Mouse (Mus musculus): Measurements from ENCODE around the gene Mst1r. TPM values are rescaled to one million over a fixed set of nuclear protein-coding genes. Genes with fewer than 3 reads are reported as not detected.
A peak's percentile ranks its signal among the peaks of the same experiment; 100 is the strongest.

The Mst1r gene
- polyA plus RNA-seq, 1 experiment: 4.6 TPM

- H3K27ac ChIP-seq (ENCODE audit: control insufficient read depth, insufficient read depth, low read depth, low read length): peak within 1 kb of the TSS; percentile 77
- H3K4me1 ChIP-seq (ENCODE audit: control insufficient read depth, insufficient read depth, low read length): peaks cover 8% of the 10 kb centered on the region
- TF ChIP-seq POLR2A (IDR thresholded peaks at IDR 0.05; ENCODE audit: control insufficient read depth, low read depth, low read length) (peak; percentile 67), CTCF (IDR thresholded peaks at IDR 0.05; ENCODE audit: control insufficient read depth, insufficient read depth, insufficient replicate concordance, low read depth, low read length) (no peak)
These were observed 18.8 kb upstream of the Mst1r start, which contains the start of gene Mon1a for GRCm38 (mm10) chr9:107887804-107888266. Gene Mon1a, plus strand, starts transcription at chr9:107888151.

GRCm38 (mm10) chr9:107888267-107888850, 18.3 kb upstream of the Mst1r start:
- Histone ChIP-seq H3K36me3 (ENCODE audit: control insufficient read depth, insufficient read depth, low read length) (no peaks in the 10 kb centered on the region), H3K4me3 (ENCODE audit: control insufficient read depth, low read depth, low read length) (peak overlapping the region; percentile 91), H3K27ac (ENCODE audit: control insufficient read depth, insufficient read depth, low read depth, low read length) (peak overlapping the region; percentile 77), H3K27me3 (ENCODE audit: control insufficient read depth, insufficient read depth, low read length) (no peaks in the 10 kb centered on the region), H3K4me1 (ENCODE audit: control insufficient read depth, insufficient read depth, low read length) (peaks cover 8% of the 10 kb centered on the region)
- TF ChIP-seq CTCF (IDR thresholded peaks at IDR 0.05; ENCODE audit: control insufficient read depth, insufficient read depth, insufficient replicate concordance, low read depth, low read length): no peak
- no peak for TF ChIP-seq POLR2A (IDR thresholded peaks at IDR 0.05; ENCODE audit: control insufficient read depth, low read depth, low read length)

More at GRCm38 (mm10) chr9:107887804-107888266, 18.8 kb upstream of the Mst1r start, which contains the start of gene Mon1a:
- Histone ChIP-seq H3K27me3 (ENCODE audit: control insufficient read depth, insufficient read depth, low read length) (no peaks in the 10 kb centered on the region), H3K36me3 (ENCODE audit: control insufficient read depth, insufficient read depth, low read length) (no peaks in the 10 kb centered on the region), H3K4me3 (ENCODE audit: control insufficient read depth, low read depth, low read length) (peak within 1 kb of the TSS; percentile 91)

- no peak overlapping the region for H3K27ac ChIP-seq (ENCODE audit: control insufficient read depth, insufficient read depth, low read depth, low read length)
- TF ChIP-seq POLR2A (IDR thresholded peaks at IDR 0.05; ENCODE audit: control insufficient read depth, low read depth, low read length) (no peak), CTCF (IDR thresholded peaks at IDR 0.05; ENCODE audit: control insufficient read depth, insufficient read depth, insufficient replicate concordance, low read depth, low read length) (no peak)
- no peaks in the 10 kb centered on the region for H3K36me3 ChIP-seq (ENCODE audit: control insufficient read depth, insufficient read depth, low read length)
- H3K4me3 ChIP-seq (ENCODE audit: control insufficient read depth, low read depth, low read length): no peak overlapping the region
- no peaks in the 10 kb centered on the region for H3K27me3 ChIP-seq (ENCODE audit: control insufficient read depth, insufficient read depth, low read length)
- peaks cover 8% of the 10 kb centered on the region for H3K4me1 ChIP-seq (ENCODE audit: control insufficient read depth, insufficient read depth, low read length)
These were observed 16.4 kb upstream of the Mst1r start for GRCm38 (mm10) chr9:107890260-107890659.

- H3K27ac ChIP-seq (ENCODE audit: control insufficient read depth, insufficient read depth, low read depth, low read length): no peak overlapping the region
- TF ChIP-seq POLR2A (IDR thresholded peaks at IDR 0.05; ENCODE audit: control insufficient read depth, low read depth, low read length): no peak
- peak; percentile 64; the same call in 1 of the 2 replicates for TF ChIP-seq CTCF (IDR thresholded peaks at IDR 0.05; ENCODE audit: control insufficient read depth, insufficient read depth, insufficient replicate concordance, low read depth, low read length)
- no peaks in the 10 kb centered on the region for H3K36me3 ChIP-seq (ENCODE audit: control insufficient read depth, insufficient read depth, low read length)
- no peak overlapping the region for H3K4me3 ChIP-seq (ENCODE audit: control insufficient read depth, low read depth, low read length)
- H3K4me1 ChIP-seq (ENCODE audit: control insufficient read depth, insufficient read depth, low read length): peaks cover 8% of the 10 kb centered on the region
- no peaks in the 10 kb centered on the region for H3K27me3 ChIP-seq (ENCODE audit: control insufficient read depth, insufficient read depth, low read length)
These were observed 15.7 kb upstream of the Mst1r start for GRCm38 (mm10) chr9:107891023-107891422.

- Histone ChIP-seq H3K4me3 (ENCODE audit: control insufficient read depth, low read depth, low read length) (no peak overlapping the region), H3K36me3 (ENCODE audit: control insufficient read depth, insufficient read depth, low read length) (no peaks in the 10 kb centered on the region), H3K27me3 (ENCODE audit: control insufficient read depth, insufficient read depth, low read length) (no peaks in the 10 kb centered on the region), H3K27ac (ENCODE audit: control insufficient read depth, insufficient read depth, low read depth, low read length) (no peak overlapping the region), H3K4me1 (ENCODE audit: control insufficient read depth, insufficient read depth, low read length) (peaks cover 3% of the 10 kb centered on the region)
- TF ChIP-seq CTCF (IDR thresholded peaks at IDR 0.05; ENCODE audit: control insufficient read depth, insufficient read depth, insufficient replicate concordance, low read depth, low read length): no peak
- TF ChIP-seq POLR2A (IDR thresholded peaks at IDR 0.05; ENCODE audit: control insufficient read depth, low read depth, low read length): no peak
These were observed 8.1 kb upstream of the Mst1r start for GRCm38 (mm10) chr9:107898563-107898962.

GRCm38 (mm10) chr9:107899855-107900254, 6.8 kb upstream of the Mst1r start:
- Histone ChIP-seq H3K27me3 (ENCODE audit: control insufficient read depth, insufficient read depth, low read length) (no peaks in the 10 kb centered on the region), H3K4me1 (ENCODE audit: control insufficient read depth, insufficient read depth, low read length) (peaks cover 3% of the 10 kb centered on the region), H3K27ac (ENCODE audit: control insufficient read depth, insufficient read depth, low read depth, low read length) (no peak overlapping the region), H3K36me3 (ENCODE audit: control insufficient read depth, insufficient read depth, low read length) (no peaks in the 10 kb centered on the region), H3K4me3 (ENCODE audit: control insufficient read depth, low read depth, low read length) (no peak overlapping the region)
- TF ChIP-seq CTCF (IDR thresholded peaks at IDR 0.05; ENCODE audit: control insufficient read depth, insufficient read depth, insufficient replicate concordance, low read depth, low read length) (no peak), POLR2A (IDR thresholded peaks at IDR 0.05; ENCODE audit: control insufficient read depth, low read depth, low read length) (no peak)

- no peak overlapping the region for H3K27ac ChIP-seq (ENCODE audit: control insufficient read depth, insufficient read depth, low read depth, low read length)
- H3K36me3 ChIP-seq (ENCODE audit: control insufficient read depth, insufficient read depth, low read length): no peaks in the 10 kb centered on the region
- TF ChIP-seq CTCF (IDR thresholded peaks at IDR 0.05; ENCODE audit: control insufficient read depth, insufficient read depth, insufficient replicate concordance, low read depth, low read length) (peak; percentile 68; the same call in 1 of the 2 replicates), POLR2A (IDR thresholded peaks at IDR 0.05; ENCODE audit: control insufficient read depth, low read depth, low read length) (no peak)
- H3K4me1 ChIP-seq (ENCODE audit: control insufficient read depth, insufficient read depth, low read length): peaks cover 6% of the 10 kb centered on the region
- H3K27me3 ChIP-seq (ENCODE audit: control insufficient read depth, insufficient read depth, low read length): no peaks in the 10 kb centered on the region
- peak overlapping the region; percentile 56 for H3K4me3 ChIP-seq (ENCODE audit: control insufficient read depth, low read depth, low read length)
These were observed 5.6 kb upstream of the Mst1r start for GRCm38 (mm10) chr9:107900840-107901626.

All from testis, adult 2 months (tissue).